Mouse (Mus musculus): ENCODE results near the gene Prkag3. TPM values are rescaled to one million over a fixed set of nuclear protein-coding genes. Genes with fewer than 3 reads are reported as not detected.

Prkag3 gene
- polyA plus RNA-seq, 1 experiment from 2014 or later = 7.2 TPM

- H3K36me3 ChIP-seq = no peaks in the 10 kb centered on the region
- 17% methylated on average over 4 of the region's 4 CpGs for WGBS
- ATAC-seq (ENCODE audit: insufficient number of reproducible peaks, low FRiP score) = no peak
- H3K4me3 ChIP-seq = no peak overlapping the region
- no peaks in the 10 kb centered on the region for H3K4me1 ChIP-seq (replicated peaks)
- H3K9ac ChIP-seq = no peak overlapping the region
- no peak overlapping the region for H3K4me2 ChIP-seq
- no peaks in the 10 kb centered on the region for H3K9me3 ChIP-seq (replicated peaks)
- H3K27me3 ChIP-seq (replicated peaks) = peaks cover 15% of the 10 kb centered on the region
- no peak overlapping the region for H3K27ac ChIP-seq (ENCODE audit: poor library complexity, severe bottlenecking)
Measured at GRCm38 (mm10) chr1:74759773-74760172, 10.8 kb upstream of the Prkag3 start.

- Histone ChIP-seq H3K36me3 (no peaks in the 10 kb centered on the region), H3K9ac (no peak overlapping the region), H3K9me3 (replicated peaks) (no peaks in the 10 kb centered on the region), H3K4me2 (no peak overlapping the region), H3K27ac (ENCODE audit: poor library complexity, severe bottlenecking) (no peak overlapping the region), H3K27me3 (replicated peaks) (peaks cover 6% of the 10 kb centered on the region; the same call in 1 of the 2 replicates), H3K4me1 (replicated peaks) (peaks cover 9% of the 10 kb centered on the region), H3K4me3 (no peak overlapping the region)
- ATAC-seq (ENCODE audit: insufficient number of reproducible peaks, low FRiP score) = no peak; the same call in 1 of the 2 replicates
- WGBS = 61% methylated on average over 5 of the region's 5 CpGs
Measured at GRCm38 (mm10) chr1:74754175-74754785, 5.3 kb upstream of the Prkag3 start.

- Histone ChIP-seq H3K9ac (no peak overlapping the region), H3K4me1 (replicated peaks) (peaks cover 17% of the 10 kb centered on the region), H3K27me3 (replicated peaks) (peaks cover 6% of the 10 kb centered on the region; the same call in 1 of the 2 replicates), H3K4me2 (no peak overlapping the region), H3K36me3 (no peaks in the 10 kb centered on the region), H3K4me3 (no peak overlapping the region), H3K9me3 (replicated peaks) (no peaks in the 10 kb centered on the region), H3K27ac (ENCODE audit: poor library complexity, severe bottlenecking) (no peak overlapping the region)
- 76% methylated on average over 8 of the region's 8 CpGs for WGBS
- no peak for ATAC-seq (ENCODE audit: insufficient number of reproducible peaks, low FRiP score)
Measured at GRCm38 (mm10) chr1:74753266-74753974, 4.4 kb upstream of the Prkag3 start.

GRCm38 (mm10) chr1:74752833-74753232 lies 3.8 kb upstream of the Prkag3 start:
- no peak overlapping the region for H3K9ac ChIP-seq
- WGBS = 88% methylated on average over 3 of the region's 3 CpGs
- no peak overlapping the region for H3K4me2 ChIP-seq
- no peak overlapping the region for H3K27ac ChIP-seq (ENCODE audit: poor library complexity, severe bottlenecking)
- H3K27me3 ChIP-seq (replicated peaks) = peaks cover 4% of the 10 kb centered on the region
- H3K36me3 ChIP-seq = no peaks in the 10 kb centered on the region
- H3K9me3 ChIP-seq (replicated peaks) = no peaks in the 10 kb centered on the region
- ATAC-seq (ENCODE audit: insufficient number of reproducible peaks, low FRiP score) = no peak
- no peak overlapping the region for H3K4me3 ChIP-seq
- H3K4me1 ChIP-seq (replicated peaks) = peaks cover 19% of the 10 kb centered on the region

GRCm38 (mm10) chr1:74752150-74752549 lies 3.1 kb upstream of the Prkag3 start:
- peaks cover 25% of the 10 kb centered on the region for H3K4me1 ChIP-seq (replicated peaks)
- H3K9me3 ChIP-seq (replicated peaks) = no peaks in the 10 kb centered on the region
- WGBS = 81% methylated on average over 8 of the region's 8 CpGs
- ATAC-seq (ENCODE audit: insufficient number of reproducible peaks, low FRiP score) = no peak
- H3K9ac ChIP-seq = no peak overlapping the region
- H3K36me3 ChIP-seq = no peaks in the 10 kb centered on the region
- H3K27me3 ChIP-seq (replicated peaks) = peaks cover 6% of the 10 kb centered on the region
- no peak overlapping the region for H3K27ac ChIP-seq (ENCODE audit: poor library complexity, severe bottlenecking)
- no peak overlapping the region for H3K4me2 ChIP-seq
- no peak overlapping the region for H3K4me3 ChIP-seq

GRCm38 (mm10) chr1:74750683-74751082 lies 1.7 kb upstream of the Prkag3 start:
- no peak overlapping the region for H3K4me3 ChIP-seq
- no peak for ATAC-seq (ENCODE audit: insufficient number of reproducible peaks, low FRiP score)
- H3K4me1 ChIP-seq (replicated peaks) = peaks cover 26% of the 10 kb centered on the region
- H3K36me3 ChIP-seq = no peaks in the 10 kb centered on the region
- no peak overlapping the region for H3K4me2 ChIP-seq
- no peak overlapping the region for H3K9ac ChIP-seq
- H3K9me3 ChIP-seq (replicated peaks) = no peaks in the 10 kb centered on the region
- no peak overlapping the region for H3K27ac ChIP-seq (ENCODE audit: poor library complexity, severe bottlenecking)
- 75% methylated on average over 4 of the region's 4 CpGs for WGBS
- H3K27me3 ChIP-seq (replicated peaks) = peaks cover 10% of the 10 kb centered on the region

GRCm38 (mm10) chr1:74749301-74749700 lies 280 bp upstream of the Prkag3 start:
- H3K36me3 ChIP-seq = no peaks in the 10 kb centered on the region
- peaks cover 10% of the 10 kb centered on the region for H3K27me3 ChIP-seq (replicated peaks)
- peak; percentile 83 for ATAC-seq (ENCODE audit: insufficient number of reproducible peaks, low FRiP score)
- 34% methylated on average over 7 of the region's 7 CpGs for WGBS
- H3K4me1 ChIP-seq (replicated peaks) = peaks cover 26% of the 10 kb centered on the region
- H3K9ac ChIP-seq = peak overlapping the region; percentile 64
- H3K4me3 ChIP-seq = peak overlapping the region; percentile 47
- H3K4me2 ChIP-seq = peak overlapping the region; percentile 65
- peak overlapping the region; percentile 87 for H3K27ac ChIP-seq (ENCODE audit: poor library complexity, severe bottlenecking)
- no peaks in the 10 kb centered on the region for H3K9me3 ChIP-seq (replicated peaks)

GRCm38 (mm10) chr1:74747335-74747734 lies 1.7 kb downstream of the Prkag3 start:
- H3K4me2 ChIP-seq = peak overlapping the region; percentile 24; the same call in 1 of the 2 replicates
- H3K27ac ChIP-seq (ENCODE audit: poor library complexity, severe bottlenecking) = no peak overlapping the region
- peaks cover 26% of the 10 kb centered on the region for H3K4me1 ChIP-seq (replicated peaks)
- WGBS = 67% methylated on average over 5 of the region's 5 CpGs
- no peak for ATAC-seq (ENCODE audit: insufficient number of reproducible peaks, low FRiP score)
- H3K36me3 ChIP-seq = no peaks in the 10 kb centered on the region
- 0 out of 2 replicates have a peak overlapping the region, but pooled peaks have one; percentile 6 for H3K9ac ChIP-seq
- H3K4me3 ChIP-seq = no peak overlapping the region
- H3K27me3 ChIP-seq (replicated peaks) = peaks cover 10% of the 10 kb centered on the region
- H3K9me3 ChIP-seq (replicated peaks) = no peaks in the 10 kb centered on the region

GRCm38 (mm10) chr1:74740846-74741245 lies 8.2 kb downstream of the Prkag3 start:
- 78% methylated on average over 7 of the region's 7 CpGs for WGBS
- no peak overlapping the region for H3K4me2 ChIP-seq
- no peak for ATAC-seq (ENCODE audit: insufficient number of reproducible peaks, low FRiP score)

GRCm38 (mm10) chr1:74737500-74737899 lies 11.5 kb downstream of the Prkag3 start:
- peaks cover 21% of the 10 kb centered on the region for H3K36me3 ChIP-seq
- no peaks in the 10 kb centered on the region for H3K4me1 ChIP-seq (replicated peaks)
- H3K27ac ChIP-seq (ENCODE audit: poor library complexity, severe bottlenecking) = no peak overlapping the region
- ATAC-seq (ENCODE audit: insufficient number of reproducible peaks, low FRiP score) = no peak
- WGBS = 87% methylated on average over 7 of the region's 7 CpGs
- no peak overlapping the region for H3K9ac ChIP-seq
- 0 out of 2 replicates have a peak, but pooled peaks cover 2% of the 10 kb centered on the region for H3K27me3 ChIP-seq (replicated peaks)
- H3K4me3 ChIP-seq = no peak overlapping the region
- H3K4me2 ChIP-seq = no peak overlapping the region
- H3K9me3 ChIP-seq (replicated peaks) = no peaks in the 10 kb centered on the region

More at GRCm38 (mm10) chr1:74740846-74741245, 8.2 kb downstream of the Prkag3 start:
- H3K27me3 ChIP-seq (replicated peaks) = no peaks in the 10 kb centered on the region
- no peak overlapping the region for H3K27ac ChIP-seq (ENCODE audit: poor library complexity, severe bottlenecking)
- no peak overlapping the region for H3K4me3 ChIP-seq
- H3K9ac ChIP-seq = no peak overlapping the region
- peaks cover 21% of the 10 kb centered on the region for H3K36me3 ChIP-seq
- no peaks in the 10 kb centered on the region for H3K9me3 ChIP-seq (replicated peaks)
- no peaks in the 10 kb centered on the region; the same call in 1 of the 2 replicates for H3K4me1 ChIP-seq (replicated peaks)

- 0 out of 2 replicates have a peak, but pooled peaks cover 2% of the 10 kb centered on the region for H3K27me3 ChIP-seq (replicated peaks)
- H3K4me3 ChIP-seq = no peak overlapping the region
- no peak overlapping the region for H3K9ac ChIP-seq
- no peak overlapping the region for H3K27ac ChIP-seq (ENCODE audit: poor library complexity, severe bottlenecking)
- 77% methylated on average over 12 of the region's 12 CpGs for WGBS
- H3K4me2 ChIP-seq = no peak overlapping the region
- H3K36me3 ChIP-seq = peaks cover 21% of the 10 kb centered on the region
- no peak for ATAC-seq (ENCODE audit: insufficient number of reproducible peaks, low FRiP score)
- H3K4me1 ChIP-seq (replicated peaks) = no peaks in the 10 kb centered on the region
- no peaks in the 10 kb centered on the region for H3K9me3 ChIP-seq (replicated peaks)
Measured at GRCm38 (mm10) chr1:74736977-74737376, 12.0 kb downstream of the Prkag3 start.
